Mouse (Mus musculus) embryo, embryonic 11 days (tissue): ENCODE measurements around the gene Trub2.
"Not testable (repeated sequence)": the region's sequence is repeated elsewhere in the genome, so short reads cannot be mapped to it uniquely, and the experiment has no call there.

Experiments used
- DNase-seq: peaks from one replicate; pipeline ENCODE4 v3.0.0-alpha.2; 2015

Gene Trub2

DNA sequence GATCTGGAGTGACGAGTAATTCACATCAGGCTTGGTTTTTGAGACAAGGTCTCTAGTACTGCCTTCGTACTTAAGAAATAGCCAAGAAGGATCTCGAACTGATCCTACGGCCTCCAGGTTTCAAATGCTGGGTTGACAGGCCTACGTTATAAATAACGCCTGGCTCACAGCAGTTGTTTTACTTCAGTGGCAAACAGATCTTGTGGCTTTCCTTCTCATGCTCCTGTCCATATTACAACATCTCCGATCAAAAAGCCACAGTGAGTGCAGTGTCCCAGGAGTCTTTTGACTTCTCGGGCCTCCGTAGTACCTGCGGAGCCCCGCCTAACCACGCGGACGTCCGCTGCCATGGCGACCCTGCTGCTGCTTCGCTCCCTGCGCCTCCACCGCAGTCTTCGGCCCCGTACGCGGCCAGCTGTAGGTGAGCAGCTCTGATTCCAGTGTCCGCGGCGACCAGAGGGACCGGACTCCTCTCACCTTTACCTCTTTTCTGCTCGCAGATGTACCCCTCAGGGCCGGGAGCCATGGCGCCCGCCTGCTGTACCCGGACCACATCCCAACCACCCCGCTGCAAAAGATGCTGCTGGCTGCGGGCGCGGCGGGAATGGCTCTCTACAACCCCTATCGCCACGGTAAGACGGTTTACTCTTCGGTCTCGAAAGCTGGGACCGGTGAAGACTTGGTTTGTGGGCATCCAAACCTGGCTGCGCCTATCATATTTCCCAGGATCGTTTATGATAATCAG is at the start of gene Trub2:
Gene Trub2 (minus strand): TSS at position 566 of the 745 bp plus-strand sequence.
- DNase-seq: peak; percentile 90

DNA sequence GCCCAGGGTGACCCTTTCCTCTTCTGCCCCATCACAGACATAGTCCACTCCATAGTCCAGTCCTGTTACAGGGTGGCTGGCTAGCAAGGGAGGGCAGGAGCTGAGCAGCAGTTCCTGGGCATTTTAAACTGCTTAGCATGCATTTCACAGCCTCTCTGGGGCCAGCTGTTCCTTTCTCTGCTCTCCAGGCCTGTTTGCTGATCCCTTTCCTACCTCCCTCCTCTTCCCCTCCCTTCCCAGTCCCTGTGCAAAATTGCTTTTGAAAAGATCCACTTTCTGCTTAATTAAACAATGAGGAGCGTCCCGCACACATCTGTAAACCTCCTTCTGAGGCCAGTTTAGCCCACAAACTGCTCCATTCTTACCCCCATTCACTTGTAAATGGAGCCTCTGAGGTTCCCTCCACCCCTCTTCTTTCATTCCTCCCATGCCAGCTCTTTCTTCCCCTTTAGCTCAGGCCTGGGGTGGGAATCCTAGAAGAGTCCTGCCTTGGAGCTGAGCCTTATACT is 47.1 kb upstream of the Trub2 start:
- no peak for DNase-seq

DNA sequence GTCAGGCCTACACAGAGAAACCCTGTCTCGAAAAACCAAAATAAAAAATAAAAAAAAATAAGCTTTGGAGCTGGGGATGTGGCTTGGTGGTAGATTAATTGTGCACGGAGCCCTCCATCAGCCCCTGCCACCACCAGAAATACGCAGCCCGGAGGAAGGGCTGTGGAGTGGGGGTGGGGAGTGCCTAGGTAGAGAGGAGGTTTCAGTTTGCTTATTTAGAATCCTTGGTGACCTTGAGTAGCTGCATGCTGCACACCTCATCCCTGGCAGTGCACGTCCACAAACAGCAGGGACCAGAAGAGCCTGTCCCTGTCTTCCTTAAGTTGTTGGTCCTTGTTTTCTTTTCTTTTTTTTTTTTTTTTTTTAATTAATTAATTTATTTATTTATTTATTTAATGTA is 45.5 kb upstream of the Trub2 start:
- no peak for DNase-seq

DNA sequence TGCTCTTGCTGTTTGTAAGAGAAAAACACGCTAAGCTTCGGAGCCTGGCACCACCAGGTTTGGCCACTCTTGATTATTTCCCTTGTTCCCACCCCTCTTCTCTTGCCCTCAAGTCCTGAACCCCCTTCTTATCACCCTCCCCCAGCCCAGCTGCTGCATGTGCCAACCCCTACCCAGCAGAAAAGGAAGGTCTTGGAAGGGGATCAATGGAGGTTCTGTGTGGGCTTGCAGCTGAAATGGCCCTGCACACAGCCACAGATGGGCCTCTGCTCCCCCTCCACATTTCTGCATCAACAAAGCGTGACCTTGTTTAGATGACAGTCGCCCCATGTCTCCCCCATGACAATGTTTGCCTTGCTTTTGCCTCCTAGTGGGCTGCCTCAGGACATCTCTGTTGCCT is 42.8 kb upstream of the Trub2 start:
- DNase-seq: no peak

DNA sequence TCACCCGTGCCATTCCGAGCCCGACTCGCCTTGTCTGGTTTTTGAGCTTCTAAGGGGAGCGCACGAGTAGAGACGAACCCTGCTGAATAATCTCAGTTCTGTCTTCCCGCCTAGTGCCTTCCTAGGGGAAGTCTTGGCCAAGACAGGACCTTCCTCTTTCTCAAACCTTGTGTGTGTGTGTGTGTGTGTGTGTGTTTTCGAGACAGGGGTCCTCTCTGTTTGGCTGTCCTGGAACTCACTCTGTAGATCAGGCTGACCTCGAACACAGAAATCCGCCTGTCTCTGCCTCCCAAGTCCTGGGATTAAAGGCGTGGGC is 39.4 kb upstream of the Trub2 start:
- DNase-seq: no peak

DNA sequence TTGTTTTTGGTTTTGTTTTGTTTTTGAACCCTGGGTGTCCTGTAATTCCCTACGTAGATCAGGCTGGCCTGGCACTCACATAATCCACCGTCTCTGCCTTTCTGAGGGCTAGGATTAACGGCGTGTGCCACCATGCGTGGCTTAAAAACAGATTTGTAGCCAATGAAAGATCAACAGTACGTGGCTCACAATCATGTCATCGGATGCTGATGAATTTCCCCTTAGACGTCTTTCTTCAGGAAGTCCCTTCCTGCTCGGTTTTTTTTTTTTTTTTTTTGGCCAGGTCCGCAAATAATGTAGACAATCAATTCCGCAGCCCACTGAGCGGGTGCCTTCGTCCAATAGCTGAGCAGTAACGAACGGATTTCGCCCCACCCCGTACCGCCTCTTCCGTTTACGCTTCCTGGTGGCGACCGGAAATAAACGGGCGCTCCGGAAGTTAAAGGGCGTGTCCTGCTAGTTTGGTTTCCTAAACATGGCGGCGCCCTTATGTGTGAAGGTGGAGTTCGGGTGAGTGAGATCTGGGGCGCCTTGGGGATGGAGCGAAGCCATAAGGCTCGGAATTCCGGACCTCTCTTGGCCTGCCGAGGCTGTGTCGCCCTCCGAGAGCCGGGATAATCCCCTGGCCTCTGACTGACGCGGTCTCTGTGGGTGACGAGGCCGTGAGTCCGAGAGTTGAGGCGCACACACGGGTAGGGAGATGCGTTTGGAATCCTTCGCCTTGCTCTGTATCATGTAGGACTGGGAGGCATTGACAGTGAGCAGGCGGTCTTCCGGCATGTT is 38.8 kb upstream of the Trub2 start:
- DNase-seq: peak; percentile 98

DNA sequence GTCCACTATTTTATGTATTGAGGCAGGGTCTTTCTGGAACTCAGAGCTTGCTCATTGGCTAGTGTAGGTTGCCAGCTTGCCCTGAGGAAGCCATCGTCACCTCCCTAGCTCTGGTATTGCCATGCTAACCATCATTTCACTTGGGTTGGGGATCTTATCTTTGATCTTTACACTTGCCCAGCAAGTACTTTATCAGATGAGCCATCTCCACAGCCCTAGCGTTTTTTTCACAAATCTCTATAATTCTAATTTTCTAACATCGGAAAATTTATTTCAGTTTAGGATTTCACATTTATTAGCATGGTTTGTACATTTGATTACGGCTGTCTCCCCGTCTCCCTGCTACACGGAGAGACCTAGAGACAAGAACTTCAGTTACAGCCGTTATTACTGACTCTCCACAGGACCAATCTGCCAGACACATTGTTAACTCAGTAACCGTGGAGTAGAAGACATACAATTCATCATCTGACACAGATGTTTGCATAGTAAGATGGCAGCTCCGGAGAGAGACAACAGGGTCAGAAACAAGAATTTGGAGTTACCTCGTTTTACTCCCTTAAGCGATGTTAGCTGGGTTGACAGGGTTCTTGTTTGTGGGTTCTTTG is 38.1 kb upstream of the Trub2 start:
- DNase-seq: no peak

DNA sequence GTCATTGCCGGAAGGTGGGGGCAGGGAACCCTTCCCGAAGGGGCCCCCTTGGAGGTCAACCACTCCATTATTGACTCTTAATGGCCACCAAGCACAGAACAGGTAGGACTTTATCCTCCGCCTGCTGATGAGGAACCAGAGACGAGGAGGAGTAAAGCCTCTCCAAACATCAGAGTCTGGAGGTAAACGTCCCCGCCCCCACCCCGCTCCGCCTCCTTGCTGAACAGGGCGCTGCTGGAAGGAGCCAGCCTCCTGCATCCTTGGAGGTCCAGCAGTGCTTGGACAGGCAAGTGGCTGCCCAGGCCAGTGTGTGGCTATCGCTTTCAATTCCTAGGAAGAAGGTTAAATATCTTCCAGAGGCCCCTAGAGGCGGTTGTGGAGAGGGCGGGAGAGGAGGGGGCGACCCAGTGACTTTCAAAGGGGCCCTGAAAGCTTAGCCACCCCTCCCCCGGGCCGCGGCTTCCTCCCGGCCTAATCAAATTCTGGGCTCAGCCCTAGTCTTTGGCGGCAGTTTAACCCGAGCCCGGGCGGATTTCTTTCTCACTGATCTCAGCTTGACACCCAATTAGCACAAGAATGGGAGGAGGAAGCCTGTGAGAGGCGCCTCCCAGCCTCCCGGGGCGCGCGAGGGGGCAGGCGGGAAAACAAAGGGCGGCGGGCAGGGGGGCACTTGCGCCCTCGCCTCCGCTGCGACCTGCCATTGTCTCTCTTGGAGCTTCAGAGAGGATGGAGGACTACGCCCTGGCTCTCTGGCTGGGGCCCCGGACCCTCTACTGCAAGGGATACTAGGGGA is 31.9 kb upstream of the Trub2 start, which contains the start of gene Urm1:
Gene Urm1 (plus strand): TSS at position 51 of the 793 bp plus-strand sequence.
- peak; percentile 93 for DNase-seq

DNA sequence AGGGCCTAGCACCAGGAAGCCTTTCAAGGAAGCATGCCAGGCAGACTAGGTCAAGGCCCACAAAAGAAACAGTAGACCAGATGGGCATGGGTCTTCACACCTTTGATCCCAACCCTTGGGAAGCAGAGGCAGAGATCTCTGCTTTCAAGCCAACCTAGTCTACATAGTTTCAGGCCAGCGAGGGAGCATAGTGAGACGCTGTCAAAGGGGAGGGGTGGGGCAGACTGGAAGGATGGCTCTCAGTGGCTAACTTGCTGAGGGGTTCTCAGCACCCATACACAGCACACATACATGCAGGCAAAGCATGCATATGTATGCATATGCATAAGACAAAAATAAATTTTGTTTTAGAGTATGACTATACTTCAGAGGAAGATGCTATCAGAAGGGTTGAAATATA is 31.1 kb upstream of the Trub2 start:
- DNase-seq: peak; percentile 12

DNA sequence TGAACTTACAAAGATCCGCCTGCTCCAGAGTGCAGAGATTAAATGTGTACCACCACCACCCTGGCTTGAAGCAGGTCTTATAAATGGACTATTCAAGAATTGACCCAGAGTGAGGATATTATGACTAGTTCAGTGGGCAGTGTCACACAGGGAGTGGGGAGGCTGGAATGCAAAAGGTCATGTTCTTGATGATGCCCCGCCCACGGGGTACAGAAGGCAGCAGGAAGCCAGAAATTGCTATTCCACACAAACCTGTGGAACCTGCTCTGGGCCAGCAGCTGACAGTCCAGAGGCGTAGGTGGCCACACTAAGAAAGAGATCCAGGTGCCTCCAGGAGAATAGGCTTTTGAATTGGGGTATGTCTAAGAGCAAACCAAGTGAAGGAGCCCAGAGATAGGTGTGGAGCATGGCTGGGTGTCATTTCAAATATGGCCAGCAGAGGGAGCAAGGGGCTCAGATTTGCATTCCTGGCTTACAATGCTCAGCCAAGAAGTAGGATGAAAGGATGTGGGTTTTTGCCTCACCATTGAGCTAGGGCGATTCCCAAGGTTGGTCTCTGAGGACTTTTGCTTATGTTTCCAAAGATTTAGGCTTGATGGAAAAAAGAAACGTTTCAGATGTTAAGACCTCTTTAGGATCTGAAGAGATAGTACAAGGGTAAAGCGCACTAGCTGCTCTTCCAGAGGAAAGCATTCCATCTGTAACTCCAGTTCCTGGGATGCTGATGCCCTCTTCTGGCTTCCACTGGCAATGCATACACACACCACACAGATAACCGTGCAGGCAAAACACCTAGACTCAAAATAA is 29.3 kb upstream of the Trub2 start:
- peak; percentile 81 for DNase-seq

DNA sequence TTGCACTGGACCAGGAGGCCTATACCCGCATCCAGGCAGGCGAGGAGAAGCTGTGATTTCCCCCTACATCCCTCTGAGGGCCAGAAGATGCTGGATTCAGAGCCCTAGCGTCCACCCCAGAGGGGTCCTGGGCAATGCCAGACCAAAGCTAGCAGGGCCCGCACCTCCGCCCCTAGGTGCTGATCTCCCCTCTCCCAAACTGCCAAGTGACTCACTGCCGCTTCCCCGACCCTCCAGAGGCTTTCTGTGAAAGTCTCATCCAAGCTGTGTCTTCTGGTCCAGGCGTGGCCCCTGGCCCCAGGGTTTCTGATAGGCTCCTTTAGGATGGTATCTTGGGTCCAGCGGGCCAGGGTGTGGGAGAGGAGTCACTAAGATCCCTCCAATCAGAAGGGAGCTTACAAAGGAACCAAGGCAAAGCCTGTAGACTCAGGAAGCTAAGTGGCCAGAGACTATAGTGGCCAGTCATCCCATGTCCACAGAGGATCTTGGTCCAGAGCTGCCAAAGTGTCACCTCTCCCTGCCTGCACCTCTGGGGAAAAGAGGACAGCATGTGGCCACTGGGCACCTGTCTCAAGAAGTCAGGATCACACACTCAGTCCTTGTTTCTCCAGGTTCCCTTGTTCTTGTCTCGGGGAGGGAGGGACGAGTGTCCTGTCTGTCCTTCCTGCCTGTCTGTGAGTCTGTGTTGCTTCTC is 27.5 kb upstream of the Trub2 start:
- no peak for DNase-seq

DNA sequence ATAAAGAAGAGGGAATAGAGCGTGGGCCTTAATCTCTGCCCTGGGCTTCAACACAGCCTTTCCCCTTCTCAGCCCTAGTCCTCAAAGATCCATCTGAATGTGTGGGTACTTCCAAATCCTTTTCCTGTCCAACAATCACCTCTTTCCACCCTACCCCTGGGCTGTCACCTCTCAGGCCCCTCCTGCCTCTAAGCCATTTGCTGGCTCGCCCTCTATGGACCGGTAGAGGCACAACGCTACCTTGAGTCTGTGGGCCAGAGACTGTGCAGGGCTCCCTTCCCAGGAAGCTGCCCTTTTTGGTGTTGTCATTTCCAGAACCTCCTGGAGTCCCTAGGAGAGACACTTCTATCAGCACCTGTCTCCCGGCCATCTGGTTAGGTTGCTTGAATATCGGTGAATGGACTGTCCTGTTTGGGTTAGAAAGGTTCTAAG is 15.1 kb upstream of the Trub2 start:
- DNase-seq: peak; percentile 59

DNA sequence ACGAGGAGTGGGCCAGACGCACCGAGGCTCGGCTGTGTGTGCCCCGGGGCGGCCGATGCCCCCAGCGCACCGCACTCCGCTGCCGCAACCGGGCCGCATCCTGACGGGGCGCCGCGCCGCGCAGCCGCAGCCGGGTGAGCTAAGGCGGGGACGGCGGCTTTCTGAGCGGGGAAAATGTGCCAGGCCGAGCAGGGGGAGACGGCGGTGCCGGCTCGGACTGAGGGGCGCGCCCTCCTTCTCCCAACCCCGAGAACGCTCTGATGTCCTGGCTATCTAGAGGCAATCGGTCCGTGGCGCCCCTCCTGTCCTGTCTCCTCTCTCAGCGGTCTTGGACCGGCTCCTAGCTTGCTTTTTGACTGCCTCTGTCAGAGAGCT is 14.5 kb upstream of the Trub2 start:
- no peak for DNase-seq

DNA sequence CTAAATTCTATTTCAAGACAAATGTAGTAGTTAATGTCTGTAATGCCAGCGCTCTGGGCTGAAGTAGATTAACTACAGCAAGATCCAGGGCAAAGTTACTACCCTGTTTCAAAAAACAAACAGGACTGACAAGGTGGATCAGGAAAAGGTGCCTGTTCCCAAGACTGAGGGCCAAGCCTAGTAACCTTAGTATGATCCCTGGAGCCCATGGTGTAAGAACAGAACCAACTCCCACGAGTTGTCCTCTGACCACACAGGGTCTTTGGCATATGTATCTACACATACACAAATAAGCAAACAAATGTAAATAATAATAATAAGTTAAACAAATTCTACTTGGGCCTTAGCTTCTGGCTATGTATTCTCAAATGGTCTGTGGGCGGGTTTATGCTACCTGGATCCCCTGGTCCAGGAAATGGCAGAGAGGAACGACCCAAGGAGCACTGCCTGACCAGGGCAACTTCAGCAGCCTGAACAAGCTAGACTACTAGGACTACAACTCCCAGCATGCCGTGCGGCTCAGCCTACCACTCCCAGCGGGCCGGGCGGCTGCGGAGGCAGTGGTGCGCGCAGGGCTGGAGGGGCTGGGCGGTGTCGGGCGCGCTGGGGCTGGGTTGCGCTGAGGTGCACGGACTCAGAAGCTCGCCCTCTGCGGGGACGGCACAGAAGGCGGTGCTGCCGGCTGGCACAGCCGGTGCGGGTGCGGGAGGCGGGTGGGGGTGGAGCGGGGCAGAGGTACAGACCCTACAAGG is 13.9 kb upstream of the Trub2 start, which contains the start of gene Slc27a4:
Gene Slc27a4 (plus strand): TSS at position 560 of the 752 bp plus-strand sequence.
- peak; percentile 97 for DNase-seq

DNA sequence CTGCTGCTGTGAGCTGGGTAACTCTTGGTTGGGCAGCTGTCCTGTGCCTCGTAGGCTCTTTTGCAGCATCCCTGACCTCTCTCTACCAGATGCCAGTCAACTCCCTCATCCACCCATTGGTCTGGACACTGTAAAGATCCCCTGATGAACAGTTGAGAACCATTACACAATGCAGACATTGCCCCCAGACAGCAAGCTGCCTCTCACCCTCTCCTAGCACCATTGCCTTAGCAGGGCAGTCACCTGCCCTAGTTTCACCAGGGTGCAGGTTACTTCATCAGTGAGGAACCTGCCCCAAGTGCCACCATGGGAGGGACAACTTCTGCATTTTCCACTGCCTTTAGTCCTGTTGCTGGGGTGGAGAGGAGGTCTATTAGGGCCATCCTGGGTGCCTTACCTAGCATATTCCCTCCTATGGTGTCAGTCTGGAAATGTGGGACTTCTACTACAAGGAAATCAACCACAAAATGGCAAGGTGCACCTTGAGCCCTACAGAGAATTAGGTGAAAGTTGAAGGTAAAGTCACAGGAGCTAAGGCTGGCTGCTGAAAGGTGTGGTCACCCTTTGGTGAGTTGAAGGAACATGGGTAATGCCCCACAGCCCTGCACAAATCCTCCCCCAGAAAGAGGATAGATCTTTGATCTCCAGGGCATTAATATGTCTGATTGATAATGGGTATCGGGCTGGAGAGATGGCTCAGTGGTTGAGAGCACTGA is 4.6 kb upstream of the Trub2 start:
- no peak for DNase-seq

DNA sequence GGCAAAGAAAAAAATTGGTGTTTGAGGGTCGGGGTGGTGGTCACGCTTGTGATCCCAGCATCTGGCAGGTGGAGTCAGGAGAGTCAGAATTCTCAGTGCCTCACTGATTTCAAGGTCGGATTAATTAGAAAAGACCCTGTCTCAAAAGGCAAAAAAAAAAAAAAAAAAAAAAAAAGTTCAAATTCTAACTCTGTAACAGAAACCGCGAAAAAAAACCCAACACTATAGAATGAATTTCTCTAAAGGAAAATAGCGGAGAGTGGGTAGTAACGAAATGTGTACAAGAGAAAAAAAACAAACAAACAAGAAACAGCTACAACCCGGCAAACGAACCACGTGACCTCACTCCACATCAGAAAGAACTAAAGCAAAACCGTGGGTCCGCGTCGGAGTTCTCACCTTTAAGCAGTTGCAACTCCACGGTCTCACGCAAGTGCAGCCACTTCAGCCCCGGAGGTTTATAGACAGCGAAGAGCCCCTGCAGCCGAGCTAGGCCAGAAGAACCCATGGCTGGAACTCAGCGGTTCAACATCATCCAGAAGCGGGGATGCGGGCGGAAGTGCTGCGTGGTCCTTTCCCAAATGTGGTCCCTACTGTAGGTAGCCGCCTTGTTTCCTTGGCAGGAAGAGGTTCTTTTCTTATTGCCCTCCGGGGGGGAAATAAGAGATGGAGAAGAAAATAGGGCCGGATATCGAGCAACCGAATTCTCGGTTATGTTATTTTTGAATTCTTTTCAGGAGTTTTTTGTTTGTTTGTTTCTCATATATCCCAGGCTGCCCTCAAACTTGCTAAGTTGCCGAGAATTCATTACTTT is 991 bp downstream of the Trub2 start, which contains the start of gene Coq4:
Gene Coq4 (plus strand): TSS at position 390 of the 814 bp plus-strand sequence.
- DNase-seq: peak; percentile 93

DNA sequence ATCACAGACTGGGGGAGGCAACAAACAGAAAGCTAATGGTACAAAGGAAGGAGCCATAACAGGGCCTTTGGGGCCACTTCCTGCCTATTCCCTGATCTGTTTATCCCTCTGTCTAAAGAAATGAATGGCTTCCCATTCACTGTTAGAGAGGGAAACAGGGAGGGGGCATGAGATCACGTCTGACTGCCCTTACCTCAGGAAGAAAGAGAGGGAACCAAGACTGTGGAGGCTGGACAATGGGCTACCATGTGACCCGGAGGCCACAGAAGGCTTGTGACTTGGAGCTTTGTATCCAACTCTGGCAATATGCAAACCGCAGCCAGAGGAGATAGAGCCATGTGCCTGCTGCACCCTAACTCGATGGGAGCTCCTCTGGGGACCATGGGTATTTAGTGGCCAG is 4.0 kb downstream of the Trub2 start:
- no peak for DNase-seq

DNA sequence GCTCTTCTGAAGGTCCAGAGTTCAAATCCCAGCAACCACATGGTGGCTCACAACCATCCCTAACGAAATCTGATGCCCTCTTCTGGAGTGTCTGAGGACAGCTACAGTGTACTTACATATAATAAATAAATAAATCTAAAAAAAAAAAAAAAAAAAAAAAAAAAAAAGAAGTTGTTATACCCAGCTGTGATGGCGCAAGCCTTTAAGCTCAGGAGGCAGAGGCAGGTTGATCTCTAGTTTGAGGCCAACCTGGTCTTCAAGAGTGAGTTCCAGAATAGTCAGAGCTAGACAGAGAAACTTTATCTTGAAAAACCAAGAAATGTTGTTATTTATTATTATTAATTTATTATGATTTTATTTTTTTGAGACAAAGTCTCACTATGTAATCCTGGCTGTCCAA is 7.0 kb downstream of the Trub2 start:
- not testable (repeated sequence) for DNase-seq

DNA sequence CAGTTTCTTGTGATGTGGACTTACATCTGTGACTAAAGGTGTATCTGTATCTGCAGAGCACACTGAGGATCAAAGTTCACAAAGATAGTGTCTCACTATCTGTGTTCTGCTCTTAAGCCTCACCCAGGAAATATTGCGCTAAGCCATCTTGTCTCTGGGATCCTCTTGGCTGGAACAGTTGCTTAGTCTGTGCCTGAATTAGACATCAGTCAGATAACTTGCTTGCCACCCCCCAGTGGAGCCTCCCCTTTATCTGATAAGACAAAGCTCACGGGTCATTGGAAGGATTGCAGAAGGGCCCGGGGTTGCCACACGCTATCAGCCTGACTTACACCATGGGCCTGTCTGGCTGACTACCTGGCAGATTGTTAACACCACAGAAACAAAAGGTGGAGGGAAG is 15.0 kb downstream of the Trub2 start:
- DNase-seq: no peak
